Mouse (Mus musculus) C2C12 (cell line): Measurements from ENCODE around the gene Strc.

Experiments
- CEBPB ChIP-seq: IDR thresholded peaks from one replicate; pipeline ENCODE4 v1.6.1; 2011; ENCODE audit warnings: low read depth, mild to moderate bottlenecking, control low read depth, moderate library complexity
- CTCF ChIP-seq: IDR thresholded peaks from one replicate; pipeline ENCODE4 v1.5.1; 2011; ENCODE audit not compliant: control insufficient read depth, insufficient read depth, insufficient read length
- MAX ChIP-seq: IDR thresholded peaks from one replicate; pipeline ENCODE4 v1.6.1; 2011; ENCODE audit warnings: mild to moderate bottlenecking, control low read depth
- MYOD1 ChIP-seq: IDR thresholded peaks from one replicate; pipeline ENCODE4 v1.6.1; 2011; ENCODE audit warnings: low read depth; ENCODE audit not compliant: control insufficient read depth, insufficient read length
- MYOG ChIP-seq: IDR thresholded peaks from one replicate; pipeline ENCODE4 v1.6.1; 2011; ENCODE audit not compliant: control insufficient read depth, insufficient read length; ENCODE audit errors: extremely low read depth
- USF1 ChIP-seq: IDR thresholded peaks from one replicate; pipeline ENCODE4 v1.6.1; 2011; ENCODE audit warnings: low read depth, mild to moderate bottlenecking, control low read depth, moderate library complexity

GRCm38 (mm10) chr2:121415591-121415990, 28.6 kb upstream of the Strc start:
- TF ChIP-seq CTCF (no peak), MAX (no peak), USF1 (no peak), MYOD1 (no peak), CEBPB (no peak), MYOG (no peak)
